8 mouse cellular contexts compared by ENCODE assay signal in the genomic region with DNA sequence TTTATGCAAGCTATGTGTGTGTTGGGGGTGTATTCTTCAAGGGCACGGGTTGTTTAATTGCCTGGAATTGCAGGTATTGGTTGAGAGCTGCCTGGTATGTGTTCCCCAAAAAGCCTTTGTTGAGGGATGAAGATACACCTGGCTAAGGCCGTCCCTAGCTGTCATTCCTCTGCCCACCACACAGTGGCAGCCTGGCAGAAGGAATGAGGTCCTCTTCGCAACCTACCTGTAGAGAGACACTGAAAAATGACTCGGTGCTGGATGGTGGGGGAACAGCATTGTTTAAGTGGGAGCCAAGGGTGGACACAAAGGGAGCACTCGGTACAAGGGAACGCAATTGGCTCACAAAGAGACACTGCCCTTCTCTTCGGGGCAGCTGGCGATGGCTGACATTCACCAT. TPM values are rescaled to one million over a fixed set of nuclear protein-coding genes. Genes with fewer than 3 reads are reported as not detected.
A peak's percentile ranks its signal among the peaks of the same experiment; 100 is the strongest.
DNase-seq lines count a peak whose midpoint lies in the region; ATAC-seq and TF ChIP-seq lines count a peak whose summit lies in the region.

No protein-coding gene starts in this region.

- no peak for TF ChIP-seq POLR2A in kidney, adult 2 months (IDR thresholded peaks at IDR 0.05; ENCODE audit: low read depth, low read length)

- H3K4me1 ChIP-seq in kidney, adult 2 months (ENCODE audit: control insufficient read depth, insufficient read depth, low read length) = no peaks in the 10 kb centered on the region
- H3K4me1 ChIP-seq in midbrain, postnatal 0 days (ENCODE audit: insufficient read depth, low read length) = no peaks in the 10 kb centered on the region

- DNase-seq in frontal cortex, postnatal 14 days (ENCODE audit: low spot score in 2 of 2) = no peak
- DNase-seq in ovary, postnatal 14 days (ENCODE audit: low spot score) = peak; percentile 15
- no peak for DNase-seq in ovary, postnatal 10 days (ENCODE audit: low spot score)
- peak; percentile 81 to 83 for DNase-seq in cerebellum, postnatal 14 days
- DNase-seq in kidney, adult 2 months = peak; percentile 59
- peak; percentile 68 for DNase-seq in midbrain, postnatal 0 days (ENCODE audit: low spot score)
- DNase-seq in gastrocnemius, postnatal 36 days = no peak

- no peak overlapping the region for H3K9ac ChIP-seq in midbrain, postnatal 0 days (replicated peaks; ENCODE audit: low read length, poor library complexity, severe bottlenecking)

- 39% methylated on average over 8 of the region's 8 CpGs for WGBS in kidney, adult 2 months
- WGBS in midbrain, postnatal 0 days = 28% methylated on average over 8 of the region's 8 CpGs

- ATAC-seq in frontal cortex, adult (ENCODE audit: low TSS enrichment) = peak; percentile 70; the same call in 1 of the 2 replicates
- peak; percentile 50; the same call in 1 of the 2 replicates for ATAC-seq in midbrain, postnatal 0 days (ENCODE audit: low FRiP score)

- no peaks in the 10 kb centered on the region for H3K36me3 ChIP-seq in kidney, adult 2 months (ENCODE audit: control insufficient read depth, insufficient read depth, low read length)
- H3K36me3 ChIP-seq in midbrain, postnatal 0 days (ENCODE audit: insufficient read depth, low read length) = peaks cover 11% of the 10 kb centered on the region; the same call in 1 of the 2 replicates

- H3K27me3 ChIP-seq in kidney, adult 2 months (replicated peaks; ENCODE audit: control insufficient read depth, insufficient read depth, low read length) = no peaks in the 10 kb centered on the region
- H3K27me3 ChIP-seq in midbrain, postnatal 0 days (ENCODE audit: insufficient read depth, low read length) = no peaks in the 10 kb centered on the region

- H3K4me2 ChIP-seq in midbrain, postnatal 0 days (ENCODE audit: low read depth, low read length, poor library complexity, severe bottlenecking) = no peak overlapping the region

- peak; percentile 94 for TF ChIP-seq CTCF in kidney, adult 2 months (conservative IDR thresholded peaks at IDR 0.05; ENCODE audit: insufficient read depth, insufficient read length, low read depth, low read length)
- TF ChIP-seq CTCF in midbrain, postnatal 0 days (IDR thresholded peaks at IDR 0.05) = peak; percentile 90

- no peak overlapping the region for H3K4me3 ChIP-seq in kidney, adult 2 months (ENCODE audit: insufficient read depth, low read depth, low read length)
- H3K4me3 ChIP-seq in midbrain, postnatal 0 days (ENCODE audit: low read depth, low read length) = no peak overlapping the region

- intact Hi-C loops in gastrocnemius, postnatal 36 days (cut with DNase I) = loop anchor here (2.0 kb wide), 1 partner anchor 31 kb away; no protein-coding TSS in a partner anchor

- H3K27ac ChIP-seq in kidney, adult 2 months (ENCODE audit: insufficient read depth, low read depth, low read length) = no peak overlapping the region
- H3K27ac ChIP-seq in midbrain, postnatal 0 days (ENCODE audit: low read depth, low read length) = no peak overlapping the region

- no peaks in the 10 kb centered on the region for H3K9me3 ChIP-seq in midbrain, postnatal 0 days (ENCODE audit: low read length)

RNA-seq across cellular contexts. Expression of gene Tmem51, which starts 29.2 kb away (rescaled TPM):
- 59.6 and 60.4 TPM in 2 replicates for polyA plus RNA-seq in kidney, adult 2 months (2012; rRNA removed)
- 5.9 and 7.1 TPM in 2 replicates for total RNA-seq in midbrain, postnatal 0 days (2014; rRNA removed)
- 7.9 and 9.4 TPM in 2 replicates for polyA plus RNA-seq in midbrain, postnatal 0 days (2015; fragmentation: Nextera tagmentation; extraction: Ambion mirVana)
- 1 to 10 TPM; 1.1 to 1.2 TPM for total RNA-seq in gastrocnemius, postnatal 36 days (2021)

Comparison
In these comparisons a context has a peak if more than half of its experiments do, and no peak if none do; other contexts are left out.
1. DNase-seq: peak in ovary, postnatal 14 days (single experiment), cerebellum, postnatal 14 days (2 of 2), kidney, adult 2 months (single experiment) and midbrain, postnatal 0 days (single experiment); none in frontal cortex, postnatal 14 days (0 of 2), ovary, postnatal 10 days (single experiment) and gastrocnemius, postnatal 36 days (0 of 2).